Mouse (Mus musculus) ES-Bruce4 (cell line): Measurements from ENCODE around the gene 1700014D04Rik.

ENCODE experiments used
- CTCF ChIP-seq: IDR thresholded peaks from one replicate; pipeline ENCODE4 v1.8.1; 2011; ENCODE audit warnings: low read depth, low read length
- POLR2A ChIP-seq: IDR thresholded peaks from one replicate; pipeline ENCODE4 v1.8.1; 2011; ENCODE audit warnings: low read length; ENCODE audit not compliant: insufficient read depth

DNA sequence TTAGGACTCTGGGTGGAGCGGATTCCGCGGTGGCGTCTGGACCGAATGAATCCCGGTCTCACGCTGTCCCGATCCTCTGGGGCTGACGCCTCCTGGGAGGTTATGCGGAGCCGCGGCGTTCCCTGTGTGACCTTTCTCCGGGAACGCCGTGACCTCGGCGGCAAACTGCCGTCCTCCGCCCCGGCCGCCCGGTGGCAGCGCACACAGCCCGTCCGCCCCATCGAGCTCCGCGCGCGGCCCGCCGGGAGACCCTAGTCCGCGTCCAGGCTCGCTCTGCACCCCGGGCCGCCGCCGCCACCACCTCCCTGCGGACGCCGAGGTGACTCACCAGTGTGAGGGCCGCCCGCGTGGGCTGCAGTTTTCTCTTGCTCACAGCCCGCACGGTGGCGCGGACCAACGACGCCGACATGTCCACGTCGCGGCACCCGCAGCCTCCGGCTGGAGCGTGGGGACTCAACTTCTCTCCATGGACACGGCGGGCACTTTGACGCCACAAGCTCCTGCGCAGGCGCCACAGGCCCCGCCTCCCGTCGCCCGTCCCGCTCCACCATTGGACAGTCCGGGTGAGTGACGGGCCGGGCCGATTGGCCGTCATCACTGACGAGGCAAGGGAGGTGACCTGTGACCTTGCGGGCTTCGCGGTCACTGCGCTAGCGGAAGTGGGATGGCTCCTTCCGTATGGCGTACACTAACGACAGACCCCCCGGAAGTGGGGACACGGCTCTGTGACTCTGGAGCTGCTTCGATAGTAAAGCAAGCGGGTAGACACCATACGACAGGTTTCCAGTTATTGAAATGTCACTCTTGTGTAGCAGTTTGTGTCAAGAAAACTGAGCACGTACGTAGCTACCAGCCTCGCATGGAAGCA lies 23.0 kb upstream of the 1700014D04Rik start, which contains the start of gene Isca1:
- TF ChIP-seq CTCF (no peak), POLR2A (peak; percentile 44)
